Comparison of ENCODE assay signal across 11 mouse cellular contexts in the genomic region with DNA sequence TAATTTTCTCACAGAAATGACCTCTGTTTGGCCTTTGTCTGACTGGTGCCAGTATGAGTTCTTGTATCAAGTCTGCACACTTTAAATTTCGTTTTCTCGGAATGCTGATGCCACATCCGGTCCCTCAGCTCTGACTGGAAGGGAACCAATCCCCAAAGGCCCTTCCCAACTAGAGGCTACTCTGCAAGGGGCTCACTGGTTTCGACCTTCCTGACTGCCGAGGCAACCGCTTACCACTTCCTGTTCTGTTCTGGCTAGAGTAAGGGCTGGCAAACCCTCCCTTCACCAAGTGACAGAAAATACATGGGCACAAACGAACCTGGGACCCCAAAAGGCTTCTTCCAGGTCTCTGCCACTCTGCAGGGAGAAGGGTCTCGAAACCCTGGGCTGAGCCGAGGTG. TPM values are rescaled to one million over a fixed set of nuclear protein-coding genes. Genes with fewer than 3 reads are reported as not detected.
DNase-seq lines count a peak whose midpoint lies in the region; ATAC-seq lines count a peak whose summit lies in the region.
"Had no signal": no experiment of that assay in that cellular context is flagged by ENCODE, and none has a peak within 500 bp of the region (broad histone marks: within the 10 kb centered on the region; RNA-seq: fewer than 3 reads in every experiment).

No protein-coding gene starts in this region.

- peak; percentile 84 for ATAC-seq in CD4-positive, CD25-positive, alpha-beta regulatory T cell, adult 4 months

- DNase-seq in B cell, adult 2 months, result peak; percentile 67 to 68
- no peak for DNase-seq in limb, embryonic 10.5 days (ENCODE audit: low spot score)
- DNase-seq in spleen, adult 18-20 months, result peak; percentile 49 to 53
- no peak for DNase-seq in frontal cortex, postnatal 25 days (ENCODE audit: low spot score in 2 of 2)
- DNase-seq in cerebellum, postnatal 36 days, result no peak
- no peak for DNase-seq in layer of hippocampus, postnatal 25 days (ENCODE audit: extremely low spot score in 1 of 2, low spot score in 1 of 2)
- DNase-seq: gastrocnemius, adult 2 months had no signal

- peak overlapping the region; percentile 34; the same call in 1 of the 2 replicates for H3K27ac ChIP-seq in limb, embryonic 10.5 days
- H3K27ac ChIP-seq: gastrocnemius, adult 2 months; kidney, postnatal 0 days; neural tube, embryonic 12.5 days had no signal

- no peaks in the 10 kb centered on the region for H3K9me3 ChIP-seq in limb, embryonic 10.5 days (replicated peaks)
- H3K9me3 ChIP-seq: neural tube, embryonic 12.5 days had no signal

- no peaks in the 10 kb centered on the region for H3K27me3 ChIP-seq in limb, embryonic 10.5 days (ENCODE audit: low read depth, poor library complexity, severe bottlenecking)
- H3K27me3 ChIP-seq: neural tube, embryonic 12.5 days had no signal

- H3K36me3 ChIP-seq in limb, embryonic 10.5 days, result no peaks in the 10 kb centered on the region
- H3K36me3 ChIP-seq: neural tube, embryonic 12.5 days had no signal

- no peak overlapping the region for H3K4me3 ChIP-seq in limb, embryonic 10.5 days
- H3K4me3 ChIP-seq: gastrocnemius, adult 2 months; neural tube, embryonic 12.5 days had no signal

- WGBS in limb, embryonic 10.5 days, result 80% methylated on average over 9 of the region's 9 CpGs

- H3K4me1 ChIP-seq in limb, embryonic 10.5 days, result peaks cover 11% of the 10 kb centered on the region
- H3K4me1 ChIP-seq: neural tube, embryonic 12.5 days had no signal

RNA-seq across cellular contexts. Expression of a gene that starts 1.6 kb away (rescaled TPM):
- 10 to 100 TPM; 13.2 to 16.8 TPM for polyA plus RNA-seq in CD4-positive, CD25-positive, alpha-beta regulatory T cell, adult 4 months (2017; shearing (Covaris generic))
- polyA plus RNA-seq in limb, embryonic 10.5 days (2016; fragmentation: Nextera tagmentation; extraction: Ambion mirVana), result 0.25 and 0.54 TPM in 2 replicates
- total RNA-seq in layer of hippocampus, postnatal 25 days (2021), result under 1 TPM; 0.15 to 0.40 TPM
- total RNA-seq: gastrocnemius, adult 2 months had no signal

RNA-seq across cellular contexts. Expression of a gene that starts 15.1 kb away (rescaled TPM):
- 1 to 10 TPM; 1.8 to 2.5 TPM for polyA plus RNA-seq in CD4-positive, CD25-positive, alpha-beta regulatory T cell, adult 4 months (2017; shearing (Covaris generic))
- polyA plus RNA-seq in limb, embryonic 10.5 days (2016; fragmentation: Nextera tagmentation; extraction: Ambion mirVana), result 0.09 TPM in 1 of 2 replicates, not detected in the other
- total RNA-seq in layer of hippocampus, postnatal 25 days (2021), result under 1 TPM in 1 of 2 experiments, not detected in 1; 0.12 TPM
- total RNA-seq: gastrocnemius, adult 2 months had no signal
- polyA plus RNA-seq: neural tube, embryonic 12.5 days had no signal

RNA-seq across cellular contexts. Expression of a gene that starts 36.8 kb away (rescaled TPM):
- 1 to 10 TPM in 1 of 2 experiments, under 1 TPM in 1; 0.87 to 1.8 TPM for polyA plus RNA-seq in CD4-positive, CD25-positive, alpha-beta regulatory T cell, adult 4 months (2017; shearing (Covaris generic))
- polyA plus RNA-seq in limb, embryonic 10.5 days (2016; fragmentation: Nextera tagmentation; extraction: Ambion mirVana), result 0.34 TPM in 1 of 2 replicates, not detected in the other
- total RNA-seq in layer of hippocampus, postnatal 25 days (2021), result not detected
- total RNA-seq: gastrocnemius, adult 2 months had no signal

RNA-seq across cellular contexts. Expression of a gene that starts 45.3 kb away (rescaled TPM):
- not detected for polyA plus RNA-seq in CD4-positive, CD25-positive, alpha-beta regulatory T cell, adult 4 months (2017; shearing (Covaris generic))
- 0.51 and 0.59 TPM in 2 replicates for polyA plus RNA-seq in limb, embryonic 10.5 days (2016; fragmentation: Nextera tagmentation; extraction: Ambion mirVana)
- total RNA-seq in layer of hippocampus, postnatal 25 days (2021), result 10 to 100 TPM; 10.5 to 13.0 TPM

RNA-seq across cellular contexts. Expression of a gene that starts 53.3 kb away (rescaled TPM):
- not detected for polyA plus RNA-seq in CD4-positive, CD25-positive, alpha-beta regulatory T cell, adult 4 months (2017; shearing (Covaris generic))
- polyA plus RNA-seq in limb, embryonic 10.5 days (2016; fragmentation: Nextera tagmentation; extraction: Ambion mirVana), result 0.14 TPM in 1 of 2 replicates, not detected in the other
- total RNA-seq in layer of hippocampus, postnatal 25 days (2021), result not detected
- total RNA-seq: gastrocnemius, adult 2 months had no signal
- polyA plus RNA-seq: limb, embryonic 14.5 days; neural tube, embryonic 12.5 days had no signal

Comparison
In these comparisons a context has a peak if more than half of its experiments do, and no peak if none do; other contexts are left out.
1. DNase-seq: peak in B cell, adult 2 months (2 of 2) and spleen, adult 18-20 months (2 of 2); none in limb, embryonic 10.5 days (single experiment), frontal cortex, postnatal 25 days (0 of 2), cerebellum, postnatal 36 days (0 of 2) and layer of hippocampus, postnatal 25 days (0 of 2).